Mouse (Mus musculus) B cell, adult 2 months (primary cell): ENCODE measurements at regions not wholly inside any gene's neighbourhood (a gene's known extent, or its start where the extent isn't known, plus 50 kb on each side); places are given as distances from the start of the nearest gene placed in this dataset.
A peak's percentile ranks its signal among the peaks of the same experiment; 100 is the strongest.

ENCODE experiments used
- DNase-seq, 2 experiments: peaks; one replicate each; pipeline ENCODE4 v3.0.0; 2022

GRCm38 (mm10) chr6:145310601-145311000, 60.6 kb upstream of the Kras start:
- DNase-seq, result no peak

DNA sequence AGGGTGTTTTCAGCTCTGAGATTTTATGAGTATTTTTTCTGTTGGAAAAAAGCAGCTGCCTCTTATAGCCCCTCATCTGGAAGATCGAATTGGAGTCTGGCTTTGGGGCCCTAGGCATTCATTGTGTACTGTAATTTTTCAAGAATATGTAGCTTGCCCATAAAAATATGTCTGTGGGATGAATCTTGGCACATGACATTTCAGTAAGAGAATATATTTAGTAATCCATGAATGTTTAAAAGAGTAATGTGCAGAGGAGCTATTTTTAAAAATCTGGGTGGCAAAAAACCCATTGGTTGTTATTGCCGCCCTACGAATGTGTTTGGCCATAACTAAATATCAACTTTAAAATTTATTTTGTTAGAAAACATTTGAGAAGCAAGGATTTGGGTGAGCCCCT, 59.0 kb upstream of the Kras start:
- DNase-seq, result no peak

DNA sequence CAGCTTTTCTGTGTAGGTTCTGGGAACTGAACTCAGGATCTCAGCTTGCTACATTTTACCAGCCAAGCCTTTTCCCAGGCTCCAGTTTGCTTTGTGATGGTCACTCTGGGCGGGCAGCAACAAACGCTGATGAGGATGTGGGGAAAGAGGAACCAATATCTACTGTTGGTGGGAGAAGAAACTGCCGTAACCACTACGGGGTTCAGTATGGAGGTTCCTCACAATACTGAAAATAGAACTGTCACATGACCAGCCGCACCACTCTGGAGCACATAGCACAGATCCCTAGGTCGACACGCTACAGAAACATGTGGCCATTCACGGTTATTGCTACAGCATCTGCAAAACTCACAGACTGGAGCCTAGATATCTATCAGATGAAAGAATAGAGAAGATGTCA, 57.2 kb upstream of the Kras start:
- peak; percentile 79 to 81 for DNase-seq

DNA sequence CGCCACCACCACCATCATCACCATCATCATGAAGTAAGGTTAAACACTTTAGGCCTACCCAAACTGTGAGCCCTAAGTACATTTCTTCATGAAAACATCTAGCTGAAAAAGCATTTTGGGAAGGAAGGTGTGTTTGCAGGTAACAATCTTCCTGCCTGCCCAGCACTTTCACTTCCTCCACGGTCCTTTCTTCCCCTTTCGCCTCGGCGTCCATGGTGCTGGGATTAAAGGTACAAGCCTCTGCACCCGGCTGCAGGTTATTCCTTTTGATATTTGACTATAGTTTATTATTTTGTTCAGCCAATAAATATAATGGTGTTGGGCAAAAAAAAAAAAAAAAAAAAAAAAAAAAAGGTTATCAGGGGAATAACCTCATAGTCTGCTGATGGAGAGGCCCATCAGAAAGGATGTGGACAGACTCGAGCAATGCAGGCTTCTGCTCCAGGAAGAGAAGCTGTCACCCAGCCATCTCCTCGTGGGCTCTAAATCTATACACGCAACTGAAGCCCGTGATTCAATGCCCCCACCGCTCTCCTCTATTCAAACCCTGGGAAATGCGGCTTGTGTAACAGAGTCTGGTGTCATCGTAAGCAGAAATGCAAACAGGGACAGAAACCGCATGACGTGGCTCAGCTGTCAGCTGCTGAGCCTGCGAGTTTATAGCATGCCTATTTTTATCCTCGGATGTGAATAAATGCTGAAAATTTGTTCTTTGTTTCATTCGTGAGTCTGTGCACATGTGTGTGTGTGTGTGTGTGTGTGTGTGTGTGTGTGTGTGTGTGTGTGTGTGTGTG, 56.5 kb upstream of the Kras start:
- DNase-seq, result peak; percentile 87 to 91

- DNase-seq, result no peak
These were observed 55.6 kb upstream of the Kras start for GRCm38 (mm10) chr6:145305669-145306068.

GRCm38 (mm10) chr6:145303641-145304070, 53.6 kb upstream of the Kras start:
- peak; percentile 72 to 76 for DNase-seq

- DNase-seq, result peak; percentile 32 to 34
These were observed 53.0 kb upstream of the Kras start for GRCm38 (mm10) chr6:145302907-145303640.

DNA sequence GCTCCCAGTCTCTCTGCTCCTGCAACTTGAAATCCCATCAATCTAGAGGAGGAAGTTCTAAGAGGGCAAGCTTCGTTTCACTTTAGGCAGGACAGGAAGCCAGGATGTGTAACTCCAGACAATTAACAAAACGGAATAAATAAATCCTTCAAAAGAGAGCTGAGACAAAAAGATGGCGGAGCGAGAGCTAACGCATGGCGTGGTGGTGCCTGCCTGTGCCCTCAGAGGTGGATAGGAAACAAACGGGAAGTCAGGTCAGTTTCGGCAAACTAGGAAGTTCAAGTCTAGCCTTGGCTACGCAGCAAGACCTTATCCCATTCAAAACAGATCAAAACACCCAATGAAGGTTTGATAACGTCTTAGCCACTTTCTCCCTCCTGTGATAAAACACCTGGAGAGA, 52.1 kb upstream of the Kras start:
- no peak for DNase-seq

GRCm38 (mm10) chr6:145300266-145300858, 50.3 kb upstream of the Kras start:
- DNase-seq, result no peak
